Mouse (Mus musculus) stomach, embryonic 15.5 days (tissue): ENCODE measurements around the gene Cog1. TPM values are rescaled to one million over a fixed set of nuclear protein-coding genes. Genes with fewer than 3 reads are reported as not detected.

ENCODE experiments used
- ATAC-seq: fragments of 200-750 bp; cut with Nextera tagmentation; 2 replicates; pipeline ENCODE4 v1.8.0; 2017; ENCODE audit warnings: low read depth, moderate number of reproducible peaks, moderate TSS enrichment; ENCODE audit not compliant: insufficient read depth, low FRiP score
- H3K27ac ChIP-seq: fragments of 300-500 bp; sonication (generic); 2 replicates; pipeline ENCODE4 v1.5.1; 2015; ENCODE audit warnings: mild to moderate bottlenecking, inconsistent platforms
- H3K27me3 ChIP-seq: fragments of 300-500 bp; sonication (generic); replicated peaks from 2 replicates; pipeline ENCODE4 v1.6.1; 2015; ENCODE audit warnings: inconsistent platforms
- H3K36me3 ChIP-seq: fragments of 300-500 bp; sonication (generic); 2 replicates; pipeline ENCODE4 v1.6.1; 2015; ENCODE audit warnings: inconsistent platforms
- H3K4me1 ChIP-seq: fragments of 300-500 bp; sonication (generic); 2 replicates; pipeline ENCODE4 v1.6.1; 2015; ENCODE audit warnings: inconsistent platforms
- H3K4me2 ChIP-seq: fragments of 300-500 bp; sonication (generic); 2 replicates; pipeline ENCODE4 v1.6.1; 2015; ENCODE audit warnings: mild to moderate bottlenecking, inconsistent platforms
- H3K4me3 ChIP-seq: fragments of 300-500 bp; sonication (generic); replicated peaks from 2 replicates; pipeline ENCODE4 v1.5.1; 2015; ENCODE audit warnings: inconsistent platforms
- H3K9ac ChIP-seq: fragments of 300-500 bp; sonication (generic); 2 replicates; pipeline ENCODE4 v1.6.1; 2015; ENCODE audit warnings: inconsistent platforms
- H3K9me3 ChIP-seq: fragments of 300-500 bp; sonication (generic); 2 replicates; pipeline ENCODE4 v1.6.1; 2016; ENCODE audit warnings: inconsistent platforms
- WGBS: fragments of 180-500 bp; shearing (Covaris S2); methylation state at CpG from one replicate; pipeline ENCODE4 v1.1.7; 2015; 5-methylcytosine and 5-hydroxymethylcytosine counted together
- polyA plus RNA-seq: library from polyadenylated mRNA; unstranded; fragments of >200 nt; fragmentation: Nextera tagmentation; extraction: Ambion mirVana; gene quantifications from 2 replicates; pipeline ENCODE4 v1.2.1, GENCODE M21; 2015

Cog1 gene
- polyA plus RNA-seq, 1 experiment from 2014 or later, result 23.1 TPM

- no peak overlapping the region for H3K9ac ChIP-seq
- WGBS, result 89% methylated on average over 4 of the region's 4 CpGs
These were observed 24.6 kb downstream of the Cog1 start for GRCm38 (mm10) chr11:113673614-113674013.

DNA sequence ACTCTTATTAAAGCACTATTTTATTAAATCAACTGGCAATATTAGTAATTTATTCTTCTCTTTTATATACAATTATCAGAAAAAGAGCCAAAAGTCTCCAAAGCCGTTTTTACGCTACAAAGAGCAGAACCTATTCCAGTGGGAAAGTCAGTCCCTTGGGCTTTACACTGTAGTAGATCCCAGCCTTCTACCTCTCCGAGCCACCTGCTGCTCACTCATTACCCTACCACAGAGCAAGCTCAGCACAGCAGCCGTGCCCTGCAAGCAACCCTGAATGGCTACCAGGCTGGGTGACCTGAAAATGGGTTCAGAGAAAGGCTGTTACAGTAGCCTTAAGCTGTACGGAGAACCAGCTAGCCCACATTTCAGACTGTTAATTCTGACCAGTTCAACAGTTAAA is 25.6 kb downstream of the Cog1 start:
- Histone ChIP-seq H3K4me1 (no peaks in the 10 kb centered on the region), H3K4me2 (no peak overlapping the region), H3K27me3 (no peaks in the 10 kb centered on the region), H3K36me3 (peaks cover 27% of the 10 kb centered on the region; the same call in 1 of the 2 replicates), H3K27ac (no peak overlapping the region), H3K4me3 (no peak overlapping the region), H3K9ac (no peak overlapping the region), H3K9me3 (no peaks in the 10 kb centered on the region)
- WGBS, result 91% methylated on average over 5 of the region's 5 CpGs
- ATAC-seq, result no peak

More at GRCm38 (mm10) chr11:113673614-113674013, 24.6 kb downstream of the Cog1 start:
- Histone ChIP-seq H3K9me3 (no peaks in the 10 kb centered on the region), H3K27me3 (no peaks in the 10 kb centered on the region), H3K27ac (peak overlapping the region; percentile 40; the same call in 1 of the 2 replicates), H3K36me3 (peaks cover 27% of the 10 kb centered on the region; the same call in 1 of the 2 replicates), H3K4me2 (no peak overlapping the region), H3K4me1 (peaks cover 1% of the 10 kb centered on the region; the same call in 1 of the 2 replicates), H3K4me3 (no peak overlapping the region)
- no peak for ATAC-seq

DNA sequence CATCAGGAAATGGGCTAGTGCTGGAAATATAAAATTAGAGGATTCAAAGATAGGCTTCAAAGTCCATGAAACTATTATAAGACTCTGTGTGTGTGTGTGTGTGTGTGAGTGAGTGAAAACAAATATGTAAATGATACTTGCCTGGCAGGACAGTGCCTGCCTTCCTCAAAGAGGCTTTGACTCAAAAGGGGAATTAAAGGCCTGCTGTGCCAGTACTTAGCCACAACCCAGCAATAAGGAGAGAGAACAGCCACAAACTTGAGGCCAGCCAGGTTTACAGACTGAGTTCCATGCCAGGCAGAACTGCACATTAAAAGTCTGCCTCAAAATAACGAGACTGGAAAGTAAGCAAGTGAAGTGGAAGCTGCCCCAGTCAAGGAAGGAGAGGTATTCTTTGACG is 27.9 kb downstream of the Cog1 start:
- H3K27ac ChIP-seq, result no peak overlapping the region
- no peak overlapping the region for H3K9ac ChIP-seq
- no peaks in the 10 kb centered on the region for H3K4me1 ChIP-seq
- ATAC-seq, result no peak
- H3K27me3 ChIP-seq, result no peaks in the 10 kb centered on the region
- H3K4me3 ChIP-seq, result no peak overlapping the region
- H3K9me3 ChIP-seq, result no peaks in the 10 kb centered on the region
- WGBS, result 88% methylated on average over 2 of the region's 2 CpGs
- H3K4me2 ChIP-seq, result no peak overlapping the region
- H3K36me3 ChIP-seq, result peaks cover 20% of the 10 kb centered on the region; the same call in 1 of the 2 replicates

GRCm38 (mm10) chr11:113677378-113677777 is 28.4 kb downstream of the Cog1 start:
- 0 out of 2 replicates have a peak, but pooled peaks cover under 1% of the 10 kb centered on the region for H3K4me1 ChIP-seq
- H3K27ac ChIP-seq, result no peak overlapping the region
- WGBS, result 96% methylated on average over 2 of the region's 2 CpGs
- ATAC-seq, result no peak
- no peak overlapping the region for H3K4me3 ChIP-seq
- H3K36me3 ChIP-seq, result peaks cover 20% of the 10 kb centered on the region; the same call in 1 of the 2 replicates
- no peaks in the 10 kb centered on the region for H3K27me3 ChIP-seq
- no peak overlapping the region for H3K4me2 ChIP-seq
- no peak overlapping the region for H3K9ac ChIP-seq
- no peaks in the 10 kb centered on the region for H3K9me3 ChIP-seq

- Histone ChIP-seq H3K27me3 (no peaks in the 10 kb centered on the region), H3K4me3 (no peak overlapping the region)
- 83% methylated on average over 8 of the region's 8 CpGs for WGBS
These were observed 29.4 kb downstream of the Cog1 start for GRCm38 (mm10) chr11:113678373-113678772.

DNA sequence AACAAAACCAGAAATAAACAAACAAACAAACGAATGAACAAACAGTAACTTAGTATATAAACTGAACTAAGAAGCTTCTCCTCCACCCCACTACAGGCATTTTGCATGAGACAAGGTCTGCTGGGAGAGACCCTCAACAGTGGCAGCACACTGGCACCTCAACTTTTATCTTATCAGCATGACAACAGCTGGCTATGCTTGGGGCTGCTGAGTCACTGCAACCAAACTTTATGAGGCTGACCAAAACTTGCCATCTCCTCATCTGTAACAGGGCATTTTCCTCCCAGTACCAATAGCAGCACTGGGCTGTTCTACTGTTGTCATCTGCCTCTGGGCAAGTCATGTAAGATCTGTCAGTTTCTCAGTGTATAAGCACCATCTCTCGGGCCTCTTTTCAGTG is 32.0 kb downstream of the Cog1 start:
- 64% methylated on average over 2 of the region's 2 CpGs for WGBS
- no peak overlapping the region for H3K4me2 ChIP-seq
- no peak overlapping the region for H3K9ac ChIP-seq
- H3K4me1 ChIP-seq, result peaks cover 11% of the 10 kb centered on the region; the same call in 1 of the 2 replicates
- no peak; the same call in 1 of the 2 replicates for ATAC-seq
- no peaks in the 10 kb centered on the region for H3K9me3 ChIP-seq
- H3K27ac ChIP-seq, result no peak overlapping the region
- no peaks in the 10 kb centered on the region for H3K27me3 ChIP-seq
- H3K36me3 ChIP-seq, result peaks cover 9% of the 10 kb centered on the region; the same call in 1 of the 2 replicates
- H3K4me3 ChIP-seq, result no peak overlapping the region

More at GRCm38 (mm10) chr11:113678373-113678772, 29.4 kb downstream of the Cog1 start:
- H3K4me1 ChIP-seq, result 0 out of 2 replicates have a peak, but pooled peaks cover 4% of the 10 kb centered on the region
- H3K9me3 ChIP-seq, result no peaks in the 10 kb centered on the region
- 0 out of 2 replicates have a peak overlapping the region, but pooled peaks have one; percentile 22 for H3K27ac ChIP-seq
- H3K9ac ChIP-seq, result no peak overlapping the region
- ATAC-seq, result no peak
- peaks cover 16% of the 10 kb centered on the region; the same call in 1 of the 2 replicates for H3K36me3 ChIP-seq
- no peak overlapping the region for H3K4me2 ChIP-seq

DNA sequence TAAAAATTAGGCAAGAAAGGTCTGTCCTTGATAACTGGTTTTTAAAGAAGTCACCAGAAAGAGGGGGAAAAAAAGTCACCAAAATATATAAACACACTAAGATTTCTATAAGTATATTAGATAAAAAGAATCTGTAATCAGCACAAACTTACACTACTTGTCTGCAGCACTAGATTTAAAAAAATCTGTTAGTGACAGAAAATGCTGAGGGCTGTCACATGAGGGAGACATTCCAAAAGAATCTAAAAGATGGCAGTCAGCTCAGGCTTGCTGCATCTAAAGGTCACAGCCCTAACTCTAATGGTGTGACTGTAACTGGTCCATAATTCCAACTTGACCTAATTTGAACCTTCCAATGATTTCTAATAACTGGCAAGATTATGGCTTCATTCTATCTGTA is 33.0 kb downstream of the Cog1 start:
- no peak for ATAC-seq
- H3K9me3 ChIP-seq, result no peaks in the 10 kb centered on the region
- no peak overlapping the region for H3K4me3 ChIP-seq
- H3K9ac ChIP-seq, result no peak overlapping the region
- H3K27ac ChIP-seq, result no peak overlapping the region
- H3K36me3 ChIP-seq, result 0 out of 2 replicates have a peak, but pooled peaks cover under 1% of the 10 kb centered on the region
- H3K27me3 ChIP-seq, result no peaks in the 10 kb centered on the region
- peaks cover 16% of the 10 kb centered on the region; the same call in 1 of the 2 replicates for H3K4me1 ChIP-seq
- H3K4me2 ChIP-seq, result peak overlapping the region; percentile 70; the same call in 1 of the 2 replicates

- WGBS, result 2% methylated on average over 38 of the region's 38 CpGs
- peak overlapping the region; percentile 96 for H3K27ac ChIP-seq
These were observed 34.1 kb downstream of the Cog1 start for GRCm38 (mm10) chr11:113682897-113683626.

DNA sequence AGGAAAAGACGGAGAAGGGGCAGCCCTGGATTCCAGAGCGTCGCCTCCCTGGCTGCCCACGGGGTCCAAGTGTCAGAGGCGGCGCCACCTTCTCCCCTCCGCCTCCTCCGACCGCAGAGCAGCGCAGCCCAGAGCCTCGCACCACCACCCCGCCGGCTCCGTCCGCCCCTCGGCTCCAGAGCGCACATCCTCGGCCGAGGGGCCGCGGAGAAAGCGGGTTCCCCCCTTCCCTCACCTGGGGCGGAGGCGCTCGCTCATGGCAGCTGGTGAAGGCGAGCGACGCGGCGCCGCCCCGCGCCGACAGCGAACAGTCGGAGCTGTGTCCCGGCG is 34.6 kb downstream of the Cog1 start:
- H3K4me3 ChIP-seq, result peak overlapping the region; percentile 92
- no peaks in the 10 kb centered on the region for H3K27me3 ChIP-seq
- peak overlapping the region; percentile 70 for H3K4me2 ChIP-seq
- peaks cover 16% of the 10 kb centered on the region; the same call in 1 of the 2 replicates for H3K4me1 ChIP-seq
- peak overlapping the region; percentile 96 for H3K27ac ChIP-seq
- ATAC-seq, result no peak
- WGBS, result under 1% methylated on average over 32 of the region's 38 CpGs
- H3K9ac ChIP-seq, result peak overlapping the region; percentile 84
- H3K9me3 ChIP-seq, result no peaks in the 10 kb centered on the region
- peaks cover 11% of the 10 kb centered on the region for H3K36me3 ChIP-seq

More at GRCm38 (mm10) chr11:113682897-113683626, 34.1 kb downstream of the Cog1 start:
- H3K36me3 ChIP-seq, result peaks cover 6% of the 10 kb centered on the region
- peak overlapping the region; percentile 70 for H3K4me2 ChIP-seq
- no peaks in the 10 kb centered on the region for H3K27me3 ChIP-seq
- no peaks in the 10 kb centered on the region for H3K9me3 ChIP-seq
- H3K4me3 ChIP-seq, result peak overlapping the region; percentile 92
- peak overlapping the region; percentile 84 for H3K9ac ChIP-seq
- peaks cover 16% of the 10 kb centered on the region; the same call in 1 of the 2 replicates for H3K4me1 ChIP-seq
- ATAC-seq, result peak; percentile 52

- Histone ChIP-seq H3K9me3 (no peaks in the 10 kb centered on the region), H3K4me1 (peaks cover 16% of the 10 kb centered on the region; the same call in 1 of the 2 replicates), H3K9ac (peak within 1 kb of the TSS; percentile 84), H3K4me2 (peak within 1 kb of the TSS; percentile 70), H3K36me3 (peaks cover 11% of the 10 kb centered on the region), H3K27me3 (no peaks in the 10 kb centered on the region), H3K4me3 (peak within 1 kb of the TSS; percentile 92), H3K27ac (peak within 1 kb of the TSS; percentile 96)
- under 1% methylated on average over 64 of the region's 73 CpGs for WGBS
- ATAC-seq, result peak; percentile 91
These were observed 35.2 kb downstream of the Cog1 start, which contains the start of the genes Fam104a and D11Wsu47e for GRCm38 (mm10) chr11:113683957-113684706. Fam104a (minus strand) TSS chr11:113684155. D11Wsu47e (plus strand) TSS chr11:113684412.

- 40% methylated on average over 25 of the region's 25 CpGs for WGBS
- H3K4me3 ChIP-seq, result peak overlapping the region; percentile 92
- no peak for ATAC-seq
- H3K36me3 ChIP-seq, result peaks cover 12% of the 10 kb centered on the region
- peaks cover 16% of the 10 kb centered on the region; the same call in 1 of the 2 replicates for H3K4me1 ChIP-seq
- H3K27me3 ChIP-seq, result no peaks in the 10 kb centered on the region
- no peaks in the 10 kb centered on the region for H3K9me3 ChIP-seq
- peak overlapping the region; percentile 96; the same call in 1 of the 2 replicates for H3K27ac ChIP-seq
- H3K4me2 ChIP-seq, result peak overlapping the region; percentile 70
- peak overlapping the region; percentile 69 for H3K9ac ChIP-seq
These were observed 35.9 kb downstream of the Cog1 start for GRCm38 (mm10) chr11:113684707-113685426.
